Mouse (Mus musculus) kidney, postnatal 0 days (tissue): ENCODE data around the gene Trp53rkb. TPM values are rescaled to one million over a fixed set of nuclear protein-coding genes. Genes with fewer than 3 reads are reported as not detected.
A peak's percentile ranks its signal among the peaks of the same experiment; 100 is the strongest.

ENCODE experiments used
- ATAC-seq: fragments of 200-750 bp; cut with Nextera tagmentation; replicated peaks from 2 replicates; pipeline ENCODE4 v1.8.0; 2017; ENCODE audit warnings: low read depth, moderate number of reproducible peaks, moderate TSS enrichment, moderate library complexity; ENCODE audit not compliant: low FRiP score
- DNase-seq: peaks from one replicate; pipeline ENCODE4 v3.0.0-alpha.2; 2016; ENCODE audit warnings: low spot score
- H3K27ac ChIP-seq: fragments of 300-500 bp; sonication (generic); 2 replicates; pipeline ENCODE4 v1.5.1; 2014; ENCODE audit warnings: mild to moderate bottlenecking
- H3K27me3 ChIP-seq: fragments of 300-500 bp; sonication (generic); 2 replicates; pipeline ENCODE4 v1.6.1; 2014; ENCODE audit warnings: low read length, mixed read lengths; ENCODE audit not compliant: insufficient read depth
- H3K36me3 ChIP-seq: fragments of 300-500 bp; sonication (generic); 2 replicates; pipeline ENCODE4 v1.6.1; 2014; ENCODE audit warnings: low read length, mixed read lengths; ENCODE audit not compliant: insufficient read depth
- H3K4me1 ChIP-seq: fragments of 300-500 bp; sonication (generic); replicated peaks from 2 replicates; pipeline ENCODE4 v1.6.1; 2014; ENCODE audit warnings: antibody characterized with exemption, low read length, mixed read lengths; ENCODE audit not compliant: insufficient read depth
- H3K4me2 ChIP-seq: fragments of 300-500 bp; sonication (generic); 2 replicates; pipeline ENCODE4 v1.6.1; 2014; ENCODE audit warnings: mild to moderate bottlenecking, low read length, moderate library complexity, mixed read lengths
- H3K4me3 ChIP-seq: fragments of 300-500 bp; sonication (generic); replicated peaks from 2 replicates; pipeline ENCODE4 v1.5.1; 2014; ENCODE audit warnings: low read depth, low read length
- H3K9ac ChIP-seq: fragments of 300-500 bp; sonication (generic); 2 replicates; pipeline ENCODE4 v1.6.1; 2014; ENCODE audit warnings: low read depth, low read length
- H3K9me3 ChIP-seq: fragments of 300-500 bp; sonication (generic); replicated peaks from 2 replicates; pipeline ENCODE4 v1.6.1; 2016; ENCODE audit warnings: low read length, inconsistent platforms, mixed read lengths
- CTCF ChIP-seq: IDR thresholded peaks from 2 replicates; pipeline ENCODE4 v1.5.1; 2016; ENCODE audit warnings: antibody characterized with exemption, low read depth, mild to moderate bottlenecking, moderate library complexity
- whole genome bisulfite sequencing: fragments of 180-500 bp; shearing (Covaris S2); extraction: QIAGEN DNeasy Blood & Tissue Kit; methylation state at CpG from one replicate; pipeline ENCODE4 v1.1.7; 2014; 5-methylcytosine and 5-hydroxymethylcytosine counted together
- polyA plus RNA-seq: library from polyadenylated mRNA; unstranded; fragments of >200 nt; fragmentation: Nextera tagmentation; extraction: Ambion mirVana; gene quantifications from 2 replicates; pipeline ENCODE4 v1.2.1, GENCODE M21; 2015

Trp53rkb gene
- polyA plus RNA-seq, 1 experiment from 2014 or later, result 7.8 TPM

GRCm38 (mm10) chr2:166818463-166819143, 26.3 kb downstream of the Trp53rkb start:
- Histone ChIP-seq H3K9me3 (no peaks in the 10 kb centered on the region), H3K4me3 (no peak overlapping the region), H3K27ac (no peak overlapping the region), H3K4me1 (0 out of 2 replicates have a peak, but pooled peaks cover 4% of the 10 kb centered on the region), H3K4me2 (no peak overlapping the region), H3K27me3 (no peaks in the 10 kb centered on the region), H3K36me3 (no peaks in the 10 kb centered on the region), H3K9ac (no peak overlapping the region)
- 89% methylated on average over 9 of the region's 9 CpGs for WGBS
- ATAC-seq (no peak), DNase-seq (no peak)
- no peak for TF ChIP-seq CTCF

GRCm38 (mm10) chr2:166819849-166820248, 27.5 kb downstream of the Trp53rkb start:
- no peak for ATAC-seq
- Histone ChIP-seq H3K27ac (no peak overlapping the region), H3K4me1 (0 out of 2 replicates have a peak, but pooled peaks cover 4% of the 10 kb centered on the region), H3K27me3 (no peaks in the 10 kb centered on the region), H3K4me2 (no peak overlapping the region), H3K9me3 (no peaks in the 10 kb centered on the region), H3K4me3 (no peak overlapping the region), H3K36me3 (no peaks in the 10 kb centered on the region), H3K9ac (no peak overlapping the region)
- DNase-seq, result no peak
- no peak for TF ChIP-seq CTCF
- 82% methylated on average over 8 of the region's 8 CpGs for WGBS

GRCm38 (mm10) chr2:166820844-166821243, 28.5 kb downstream of the Trp53rkb start:
- DNase-seq (peak; percentile 8), ATAC-seq (0 out of 2 replicates have a peak, but pooled peaks have one; percentile 10)
- Histone ChIP-seq H3K4me2 (no peak overlapping the region), H3K4me1 (0 out of 2 replicates have a peak, but pooled peaks cover 4% of the 10 kb centered on the region), H3K4me3 (no peak overlapping the region), H3K27ac (no peak overlapping the region), H3K27me3 (no peaks in the 10 kb centered on the region), H3K36me3 (no peaks in the 10 kb centered on the region), H3K9ac (no peak overlapping the region), H3K9me3 (no peaks in the 10 kb centered on the region)
- 26% methylated on average over 2 of the region's 2 CpGs for WGBS
- TF ChIP-seq CTCF, result no peak

- DNase-seq, result no peak
- Histone ChIP-seq H3K4me3 (no peak overlapping the region), H3K27me3 (no peaks in the 10 kb centered on the region), H3K36me3 (no peaks in the 10 kb centered on the region), H3K27ac (no peak overlapping the region), H3K4me2 (no peak overlapping the region), H3K9ac (no peak overlapping the region), H3K4me1 (0 out of 2 replicates have a peak, but pooled peaks cover 4% of the 10 kb centered on the region), H3K9me3 (no peaks in the 10 kb centered on the region)
- no peak for ATAC-seq
- no peak for TF ChIP-seq CTCF
- WGBS, result 69% methylated on average over 3 of the region's 3 CpGs
These were observed 29.1 kb downstream of the Trp53rkb start for GRCm38 (mm10) chr2:166821406-166821805.

GRCm38 (mm10) chr2:166822119-166822826, 29.9 kb downstream of the Trp53rkb start:
- Histone ChIP-seq H3K27ac (no peak overlapping the region), H3K4me3 (no peak overlapping the region), H3K36me3 (no peaks in the 10 kb centered on the region), H3K27me3 (no peaks in the 10 kb centered on the region), H3K4me2 (no peak overlapping the region), H3K9ac (no peak overlapping the region), H3K9me3 (no peaks in the 10 kb centered on the region), H3K4me1 (0 out of 2 replicates have a peak, but pooled peaks cover 4% of the 10 kb centered on the region)
- WGBS, result 73% methylated on average over 10 of the region's 10 CpGs
- no peak for DNase-seq
- TF ChIP-seq CTCF, result no peak
- no peak for ATAC-seq

- H3K4me3 ChIP-seq, result no peak overlapping the region
- TF ChIP-seq CTCF, result no peak
- H3K4me2 ChIP-seq, result no peak overlapping the region
- 0 out of 2 replicates have a peak, but pooled peaks cover 4% of the 10 kb centered on the region for H3K4me1 ChIP-seq
- H3K9ac ChIP-seq, result no peak overlapping the region
- ATAC-seq, result no peak
- no peaks in the 10 kb centered on the region for H3K9me3 ChIP-seq
- H3K27ac ChIP-seq, result no peak overlapping the region
- DNase-seq, result no peak
- H3K36me3 ChIP-seq, result no peaks in the 10 kb centered on the region
- 74% methylated on average over 2 of the region's 2 CpGs for WGBS
- no peaks in the 10 kb centered on the region for H3K27me3 ChIP-seq
These were observed 30.6 kb downstream of the Trp53rkb start for GRCm38 (mm10) chr2:166822901-166823300.
